Comparison of ENCODE assay signal across 9 mouse cellular contexts in the genomic region with DNA sequence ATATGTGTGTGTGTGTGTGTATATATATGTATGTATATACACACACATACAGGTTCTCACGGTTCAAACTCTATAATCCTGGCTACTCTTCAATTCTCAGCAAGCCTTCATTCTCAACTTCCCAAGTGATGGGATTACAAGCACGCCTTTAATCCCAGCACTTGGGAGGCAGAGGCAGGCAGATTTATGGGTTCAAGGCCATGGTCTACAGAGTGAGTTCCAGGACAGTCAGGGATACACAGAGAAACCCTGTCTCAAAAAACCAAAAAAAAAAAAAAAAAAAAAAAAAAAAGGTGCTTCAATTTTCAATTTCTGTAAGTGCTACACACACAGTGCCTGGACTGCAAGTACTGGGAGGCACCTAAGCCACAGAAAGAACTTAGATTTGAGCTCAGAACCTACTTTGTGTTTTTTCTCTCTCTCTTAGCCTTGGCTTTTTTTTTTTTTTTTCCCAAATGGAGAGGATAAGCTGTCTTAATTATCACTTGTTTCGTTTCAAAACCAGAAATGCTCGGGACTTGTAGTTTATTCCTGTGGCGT. TPM values are rescaled to one million over a fixed set of nuclear protein-coding genes. Genes with fewer than 3 reads are reported as not detected.
A peak's percentile ranks its signal among the peaks of the same experiment; 100 is the strongest.
DNase-seq lines count a peak whose midpoint lies in the region; ATAC-seq and TF ChIP-seq lines count a peak whose summit lies in the region.
"Had no signal": no experiment of that assay in that cellular context is flagged by ENCODE, and none has a peak within 500 bp of the region (broad histone marks: within the 10 kb centered on the region; RNA-seq: fewer than 3 reads in every experiment).

No protein-coding gene starts in this region.

- no peak for TF ChIP-seq EP300 in heart, adult 2 months (IDR thresholded peaks at IDR 0.05; ENCODE audit: insufficient read depth, low read depth, low read length)
- TF ChIP-seq EP300 in ES-Bruce4 (IDR thresholded peaks at IDR 0.05; ENCODE audit: insufficient read depth, low read depth, low read length): no peak
- no peak for TF ChIP-seq EP300 in liver, postnatal 0 days (IDR thresholded peaks at IDR 0.05; ENCODE audit: low read depth)

- no peak overlapping the region; the same call in 1 of the 2 replicates for H3K4me3 ChIP-seq in heart, adult 2 months
- no peak overlapping the region for H3K4me3 ChIP-seq in ES-Bruce4 (ENCODE audit: low read depth, low read length)
- H3K4me3 ChIP-seq in forebrain, postnatal 0 days (ENCODE audit: low read depth, low read length): peak overlapping the region; percentile 78
- peak overlapping the region; percentile 91 for H3K4me3 ChIP-seq in liver, postnatal 0 days (ENCODE audit: low read depth, low read length)

- WGBS in heart, adult 2 months: 45% methylated on average over 5 of the region's 5 CpGs
- 52% methylated on average over 5 of the region's 5 CpGs for whole genome bisulfite sequencing in forebrain, postnatal 0 days
- 48% methylated on average over 5 of the region's 5 CpGs for WGBS in liver, postnatal 0 days (ENCODE audit: insufficient replicate concordance)

- peak overlapping the region; percentile 74 for H3K27ac ChIP-seq in heart, adult 2 months
- H3K27ac ChIP-seq in ES-Bruce4 (ENCODE audit: insufficient read depth, low read length): peak overlapping the region; percentile 48; the same call in 1 of the 2 replicates
- H3K27ac ChIP-seq in forebrain, postnatal 0 days (ENCODE audit: low read depth, low read length): peak overlapping the region; percentile 74; the same call in 1 of the 2 replicates
- peak overlapping the region; percentile 78 for H3K27ac ChIP-seq in liver, postnatal 0 days (ENCODE audit: low read depth)

- no peak for TF ChIP-seq CTCF in heart, adult 2 months (IDR thresholded peaks at IDR 0.05)
- TF ChIP-seq CTCF in ES-Bruce4 (IDR thresholded peaks at IDR 0.05; ENCODE audit: low read depth, low read length): no peak
- TF ChIP-seq CTCF in forebrain, postnatal 0 days (IDR thresholded peaks at IDR 0.05; ENCODE audit: low read depth): no peak
- no peak for TF ChIP-seq CTCF in liver, postnatal 0 days (IDR thresholded peaks at IDR 0.05; ENCODE audit: low read depth)

- peaks cover 2% of the 10 kb centered on the region for H3K4me1 ChIP-seq in heart, adult 2 months (ENCODE audit: control insufficient read depth, insufficient read depth, low read length)
- no peaks in the 10 kb centered on the region for H3K4me1 ChIP-seq in ES-Bruce4 (ENCODE audit: control insufficient read depth, insufficient read depth, low read length)
- H3K4me1 ChIP-seq in forebrain, postnatal 0 days (ENCODE audit: insufficient read depth): 0 out of 2 replicates have a peak, but pooled peaks cover 5% of the 10 kb centered on the region
- H3K4me1 ChIP-seq in liver, postnatal 0 days (ENCODE audit: insufficient read depth): peaks cover 5% of the 10 kb centered on the region

- no peaks in the 10 kb centered on the region for H3K79me2 ChIP-seq in heart, adult 2 months (replicated peaks; ENCODE audit: control insufficient read depth, insufficient read depth, low read length)

- no peak overlapping the region for H3K9ac ChIP-seq in heart, adult 2 months (ENCODE audit: low read depth, low read length)
- H3K9ac ChIP-seq in ES-Bruce4 (ENCODE audit: low read depth, poor library complexity, severe bottlenecking): peak overlapping the region; percentile 71
- H3K9ac ChIP-seq in forebrain, postnatal 0 days: no peak overlapping the region
- peak overlapping the region; percentile 39 for H3K9ac ChIP-seq in liver, postnatal 0 days (replicated peaks)

- ATAC-seq in forebrain, postnatal 0 days: no peak
- ATAC-seq in liver, postnatal 0 days: no peak

- no peak for TF ChIP-seq POLR2A in heart, adult 2 months (IDR thresholded peaks at IDR 0.05; ENCODE audit: insufficient read depth, low read depth, low read length)
- no peak for TF ChIP-seq POLR2A in ES-Bruce4 (IDR thresholded peaks at IDR 0.05; ENCODE audit: insufficient read depth, low read length)

- intact Hi-C loops in heart, adult 2 months (cut with DNase I): loop anchor here (5.0 kb wide), 2 partner anchors 61 to 109 kb away; a partner anchor contains a TSS
- intact Hi-C loops in left cerebral cortex, postnatal 36 days (cut with DNase I): loop anchor here (2.0 to 5.0 kb wide), 3 partner anchors 33 to 261 kb away; a partner anchor contains a TSS

- no peaks in the 10 kb centered on the region for H3K36me3 ChIP-seq in heart, adult 2 months (ENCODE audit: control insufficient read depth, insufficient read depth, low read length)
- H3K36me3 ChIP-seq in ES-Bruce4 (ENCODE audit: control insufficient read depth, insufficient read depth, low read length, poor library complexity, severe bottlenecking): no peaks in the 10 kb centered on the region; the same call in 1 of the 2 replicates
- no peaks in the 10 kb centered on the region for H3K36me3 ChIP-seq in forebrain, postnatal 0 days (ENCODE audit: insufficient read depth)
- H3K36me3 ChIP-seq in liver, postnatal 0 days (replicated peaks; ENCODE audit: insufficient read depth, low read length): no peaks in the 10 kb centered on the region

- peak overlapping the region; percentile 48 for H3K4me2 ChIP-seq in forebrain, postnatal 0 days (ENCODE audit: low read depth)
- H3K4me2 ChIP-seq in liver, postnatal 0 days (ENCODE audit: low read depth, low read length): peak overlapping the region; percentile 97

- H3K9me3 ChIP-seq in ES-Bruce4 (replicated peaks; ENCODE audit: control insufficient read depth, insufficient read depth, low read length, poor library complexity, severe bottlenecking): no peaks in the 10 kb centered on the region
- H3K9me3 ChIP-seq in forebrain, postnatal 0 days (ENCODE audit: low read length): no peaks in the 10 kb centered on the region
- no peaks in the 10 kb centered on the region for H3K9me3 ChIP-seq in liver, postnatal 0 days (ENCODE audit: low read length)

- no peaks in the 10 kb centered on the region for H3K27me3 ChIP-seq in heart, adult 2 months (ENCODE audit: control insufficient read depth, insufficient read depth, low read length)
- no peaks in the 10 kb centered on the region for H3K27me3 ChIP-seq in ES-Bruce4 (ENCODE audit: control insufficient read depth, insufficient read depth, low read length, poor library complexity, severe bottlenecking)
- no peaks in the 10 kb centered on the region for H3K27me3 ChIP-seq in forebrain, postnatal 0 days (ENCODE audit: insufficient read depth, low read length)
- no peaks in the 10 kb centered on the region for H3K27me3 ChIP-seq in liver, postnatal 0 days (ENCODE audit: insufficient read depth, low read length)
- H3K27me3 ChIP-seq: Patski had no signal

- no peak for DNase-seq in heart, adult 2 months
- DNase-seq in heart, postnatal 4 days: no peak
- DNase-seq in forebrain, postnatal 0 days: no peak
- no peak for DNase-seq in liver, postnatal 0 days
- no peak for DNase-seq in left cerebral cortex, postnatal 36 days (ENCODE audit: low spot score in 2 of 2)
- no peak for DNase-seq in testis, postnatal 10 days (ENCODE audit: low spot score)
- no peak for DNase-seq in adrenal gland, postnatal 25 days

RNA-seq across cellular contexts. Expression of a gene that starts 7.6 kb away (rescaled TPM):
- 1 to 10 TPM; 5.0 to 6.3 TPM for total RNA-seq in heart, adult 2 months (2021)
- polyA plus RNA-seq in heart, adult 2 months (2012; rRNA removed): 10.0 and 11.2 TPM in 2 replicates
- 10 to 100 TPM; 13.5 to 14.9 TPM for total RNA-seq in heart, postnatal 4 days (2021)
- polyA plus RNA-seq in ES-Bruce4 (2011; ENCODE audit: insufficient read depth, insufficient read length, low read depth, missing spikeins): 5.5 and 8.1 TPM in 2 replicates
- total RNA-seq in forebrain, postnatal 0 days (2014; rRNA removed): 12.9 and 14.4 TPM in 2 replicates
- 4.5 and 4.8 TPM in 2 replicates for polyA plus RNA-seq in forebrain, postnatal 0 days (2015; fragmentation: Nextera tagmentation; extraction: Ambion mirVana)
- polyA plus RNA-seq in liver, postnatal 0 days (2015; fragmentation: Nextera tagmentation; extraction: Ambion mirVana): 2.4 and 4.3 TPM in 2 replicates
- total RNA-seq in left cerebral cortex, postnatal 36 days (2021): 10 to 100 TPM; 39.7 to 40.5 TPM
- 19.0 and 21.7 TPM in 2 replicates for total RNA-seq in adrenal gland, postnatal 25 days (2021)

RNA-seq across cellular contexts. Expression of a gene that starts 9.2 kb away (rescaled TPM):
- 1 to 10 TPM; 3.7 to 4.2 TPM for total RNA-seq in heart, adult 2 months (2021)
- polyA plus RNA-seq in heart, adult 2 months (2012; rRNA removed): 2.2 and 4.0 TPM in 2 replicates
- total RNA-seq in heart, postnatal 4 days (2021): 1 to 10 TPM; 8.9 TPM
- 22.0 and 22.3 TPM in 2 replicates for polyA plus RNA-seq in ES-Bruce4 (2011; ENCODE audit: insufficient read depth, insufficient read length, low read depth, missing spikeins)
- total RNA-seq in forebrain, postnatal 0 days (2014; rRNA removed): 3.4 and 6.1 TPM in 2 replicates
- 2.8 and 3.2 TPM in 2 replicates for polyA plus RNA-seq in forebrain, postnatal 0 days (2015; fragmentation: Nextera tagmentation; extraction: Ambion mirVana)
- 5.6 and 6.3 TPM in 2 replicates for polyA plus RNA-seq in liver, postnatal 0 days (2015; fragmentation: Nextera tagmentation; extraction: Ambion mirVana)
- total RNA-seq in left cerebral cortex, postnatal 36 days (2021): 1 to 10 TPM; 3.5 to 3.9 TPM
- total RNA-seq in adrenal gland, postnatal 25 days (2021): 9.6 and 13.7 TPM in 2 replicates

RNA-seq across cellular contexts. Expression of a gene that starts 29.0 kb away (rescaled TPM):
- under 1 TPM in 1 of 2 experiments, not detected in 1; 0.08 TPM for total RNA-seq in heart, adult 2 months (2021)
- polyA plus RNA-seq in heart, adult 2 months (2012; rRNA removed): 0.04 and 0.12 TPM in 2 replicates
- under 1 TPM; 0.10 to 0.36 TPM for total RNA-seq in heart, postnatal 4 days (2021)
- polyA plus RNA-seq in ES-Bruce4 (2011; ENCODE audit: insufficient read depth, insufficient read length, low read depth, missing spikeins): 0.34 and 0.72 TPM in 2 replicates
- 0.15 and 0.29 TPM in 2 replicates for total RNA-seq in forebrain, postnatal 0 days (2014; rRNA removed)
- polyA plus RNA-seq in forebrain, postnatal 0 days (2015; fragmentation: Nextera tagmentation; extraction: Ambion mirVana): 0.28 and 0.35 TPM in 2 replicates
- polyA plus RNA-seq in liver, postnatal 0 days (2015; fragmentation: Nextera tagmentation; extraction: Ambion mirVana): 0.07 TPM in 1 of 2 replicates, not detected in the other
- under 1 TPM; 0.49 to 0.59 TPM for total RNA-seq in left cerebral cortex, postnatal 36 days (2021)
- 0.33 and 1.1 TPM in 2 replicates for total RNA-seq in adrenal gland, postnatal 25 days (2021)

RNA-seq across cellular contexts. Expression of a gene that starts 33.1 kb away (rescaled TPM):
- total RNA-seq in heart, adult 2 months (2021): 10 to 100 TPM; 43.7 to 43.9 TPM
- polyA plus RNA-seq in heart, adult 2 months (2012; rRNA removed): 49.5 and 61.7 TPM in 2 replicates
- 10 to 100 TPM; 41.7 to 42.1 TPM for total RNA-seq in heart, postnatal 4 days (2021)
- polyA plus RNA-seq in ES-Bruce4 (2011; ENCODE audit: insufficient read depth, insufficient read length, low read depth, missing spikeins): 28.2 and 32.9 TPM in 2 replicates
- total RNA-seq in forebrain, postnatal 0 days (2014; rRNA removed): 4.6 and 5.4 TPM in 2 replicates
- 4.3 and 4.4 TPM in 2 replicates for polyA plus RNA-seq in forebrain, postnatal 0 days (2015; fragmentation: Nextera tagmentation; extraction: Ambion mirVana)
- 11.3 and 13.0 TPM in 2 replicates for polyA plus RNA-seq in liver, postnatal 0 days (2015; fragmentation: Nextera tagmentation; extraction: Ambion mirVana)
- 10 to 100 TPM in 1 of 2 experiments, 1 to 10 TPM in 1; 9.0 to 12.7 TPM for total RNA-seq in left cerebral cortex, postnatal 36 days (2021)
- total RNA-seq in adrenal gland, postnatal 25 days (2021): 117 and 121 TPM in 2 replicates

RNA-seq across cellular contexts. Expression of a gene that starts 48.3 kb away (rescaled TPM):
- total RNA-seq in heart, adult 2 months (2021): not detected
- not detected in 2 replicates for polyA plus RNA-seq in heart, adult 2 months (2012; rRNA removed)
- not detected for total RNA-seq in heart, postnatal 4 days (2021)
- not detected in 2 replicates for polyA plus RNA-seq in ES-Bruce4 (2011; ENCODE audit: insufficient read depth, insufficient read length, low read depth, missing spikeins)
- total RNA-seq in forebrain, postnatal 0 days (2014; rRNA removed): 0.46 and 2.8 TPM in 2 replicates
- polyA plus RNA-seq in forebrain, postnatal 0 days (2015; fragmentation: Nextera tagmentation; extraction: Ambion mirVana): 6.0 and 9.1 TPM in 2 replicates
- 1.9 and 2.3 TPM in 2 replicates for polyA plus RNA-seq in liver, postnatal 0 days (2015; fragmentation: Nextera tagmentation; extraction: Ambion mirVana)
- total RNA-seq in left cerebral cortex, postnatal 36 days (2021): 10 to 100 TPM; 15.5 to 17.5 TPM
- total RNA-seq in adrenal gland, postnatal 25 days (2021): not detected in 2 replicates
- polyA plus RNA-seq: Patski had no signal

Comparison
In these comparisons a context has a peak if more than half of its experiments do, and no peak if none do; other contexts are left out.
1. H3K4me3 ChIP-seq: peak in forebrain, postnatal 0 days (single experiment) and liver, postnatal 0 days (single experiment); none in heart, adult 2 months (single experiment) and ES-Bruce4 (single experiment).
2. H3K9ac ChIP-seq: peak in ES-Bruce4 (single experiment) and liver, postnatal 0 days (single experiment); none in heart, adult 2 months (single experiment) and forebrain, postnatal 0 days (single experiment).
3. Peak in every context shown above with its lines, with median percentiles within 50 percentile points of each other: H3K27ac ChIP-seq.